Mouse (Mus musculus): ENCODE results near the gene Rnf19b. TPM values are rescaled to one million over a fixed set of nuclear protein-coding genes. Genes with fewer than 3 reads are reported as not detected.

Gene Rnf19b
- total RNA-seq, 1 experiment: 66.7 TPM

DNA sequence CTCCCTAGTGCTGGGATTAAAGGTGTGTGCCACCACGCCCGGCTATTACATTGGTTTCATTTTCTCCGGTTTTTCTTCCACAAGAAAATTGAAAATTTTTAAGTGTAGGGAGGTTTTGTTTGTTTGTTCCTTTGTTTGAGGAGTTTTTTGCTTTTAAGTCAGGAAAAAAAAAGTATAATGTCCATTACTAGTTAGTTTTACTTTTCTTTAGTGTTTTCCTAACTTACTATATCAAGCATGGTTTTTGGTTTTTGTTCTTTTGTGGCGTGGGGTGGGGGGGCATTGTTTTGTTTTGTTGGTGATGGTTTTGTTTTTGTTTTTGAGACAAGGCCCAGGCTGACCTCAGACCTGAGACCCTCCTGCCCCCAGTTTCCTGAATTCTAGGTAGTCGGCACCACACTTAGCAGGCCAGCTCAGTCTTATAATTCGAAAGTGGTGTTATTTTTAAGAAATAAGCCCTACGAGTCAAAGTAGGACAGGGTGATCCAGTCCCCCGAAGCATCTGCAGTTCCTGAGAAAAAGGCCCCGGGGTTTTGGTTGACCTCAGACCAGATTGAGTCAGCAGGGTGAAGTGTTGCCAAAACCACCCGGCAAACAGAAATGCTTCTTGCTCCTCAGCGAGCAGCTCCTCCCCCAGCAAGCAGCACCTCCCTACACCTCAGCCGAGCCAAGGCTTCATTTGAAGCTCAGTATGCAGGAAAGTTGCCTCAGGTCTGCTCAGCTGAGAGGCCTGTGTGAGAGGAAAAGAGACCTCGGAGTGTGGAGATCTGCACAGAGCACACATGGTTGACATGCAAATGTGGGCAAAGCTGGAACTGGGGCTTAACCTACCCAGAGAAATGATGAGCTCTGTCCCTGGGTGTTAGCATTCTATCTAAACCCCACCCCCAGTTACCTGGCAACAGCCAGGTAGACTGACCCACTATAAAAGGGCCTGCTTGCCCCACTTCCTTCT, 23.1 kb upstream of the Rnf19b start:
- Histone ChIP-seq H3K27ac (ENCODE audit: insufficient read depth, low read depth, low read length, poor library complexity, severe bottlenecking) (peak overlapping the region; percentile 17; the same call in 1 of the 2 replicates), H3K9ac (ENCODE audit: insufficient read depth, low read depth, low read length, poor library complexity, severe bottlenecking) (no peak overlapping the region)
- DNase-seq (ENCODE audit: low read depth, low spot score): no peak

GRCm38 (mm10) chr4:129035851-129036445, 22.1 kb upstream of the Rnf19b start:
- Histone ChIP-seq H3K4me1 (ENCODE audit: control insufficient read depth in 2 of 2, insufficient read depth in 2 of 2, low read length in 2 of 2, poor library complexity in 1 of 2) (peaks cover 9 to 25% of the 10 kb centered on the region in 2 experiments; a peak in 3 of 4 replicates), H3K27ac (ENCODE audit: insufficient read depth, low read depth, low read length, poor library complexity, severe bottlenecking) (0 out of 2 replicates have a peak overlapping the region, but pooled peaks have one; percentile 11), H3K36me3 (ENCODE audit: control insufficient read depth, insufficient read depth, low read length, poor library complexity, severe bottlenecking) (no peaks in the 10 kb centered on the region), H3K9me3 (ENCODE audit: control insufficient read depth, insufficient read depth, low read depth, low read length) (no peaks in the 10 kb centered on the region), H3K9ac (ENCODE audit: insufficient read depth, low read depth, low read length, poor library complexity, severe bottlenecking) (no peak overlapping the region), H3K4me3 (ENCODE audit: insufficient read depth in 1 of 2, low read depth in 1 of 2, low read length in 2 of 2, poor library complexity in 1 of 2, severe bottlenecking in 1 of 2) (no peak overlapping the region)
- no peak for TF ChIP-seq HCFC1 (IDR thresholded peaks at IDR 0.05; ENCODE audit: borderline replicate concordance, insufficient read depth, low read length)
- TF ChIP-seq ZC3H11A (IDR thresholded peaks at IDR 0.05; ENCODE audit: borderline replicate concordance, low read depth, low read length): no peak
- TF ChIP-seq CHD2 (IDR thresholded peaks at IDR 0.05; ENCODE audit: low read depth, low read length): no peak
- no peak for TF ChIP-seq MAFK (IDR thresholded peaks at IDR 0.05; ENCODE audit: insufficient read depth, low read depth, low read length)
- TF ChIP-seq ZNF384 (IDR thresholded peaks at IDR 0.05; ENCODE audit: low read depth, low read length): no peak
- in situ Hi-C loops (cut with MboI; ENCODE audit: low sequenced_read_pairs in 2 of 2, unreplicated experiment in 2 of 2): no loop called here
- no peak for DNase-seq (ENCODE audit: low read depth, low spot score)

More for the DNA sequence above, 23.1 kb upstream of the Rnf19b start:
- Histone ChIP-seq H3K4me1 (ENCODE audit: control insufficient read depth in 2 of 2, insufficient read depth in 2 of 2, low read length in 2 of 2, poor library complexity in 1 of 2) (peaks cover 9 to 25% of the 10 kb centered on the region in 2 experiments; a peak in 3 of 4 replicates), H3K4me3 (ENCODE audit: insufficient read depth in 1 of 2, low read depth in 1 of 2, low read length in 2 of 2, poor library complexity in 1 of 2, severe bottlenecking in 1 of 2) (no peak overlapping the region), H3K36me3 (ENCODE audit: control insufficient read depth, insufficient read depth, low read length, poor library complexity, severe bottlenecking) (no peaks in the 10 kb centered on the region), H3K9me3 (ENCODE audit: control insufficient read depth, insufficient read depth, low read depth, low read length) (no peaks in the 10 kb centered on the region)
- in situ Hi-C loops (cut with MboI; ENCODE audit: low sequenced_read_pairs in 2 of 2, unreplicated experiment in 2 of 2): no loop called here
- TF ChIP-seq HCFC1 (IDR thresholded peaks at IDR 0.05; ENCODE audit: borderline replicate concordance, insufficient read depth, low read length) (no peak), MAFK (IDR thresholded peaks at IDR 0.05; ENCODE audit: insufficient read depth, low read depth, low read length) (no peak), CHD2 (IDR thresholded peaks at IDR 0.05; ENCODE audit: low read depth, low read length) (no peak), ZNF384 (IDR thresholded peaks at IDR 0.05; ENCODE audit: low read depth, low read length) (no peak), ZC3H11A (IDR thresholded peaks at IDR 0.05; ENCODE audit: borderline replicate concordance, low read depth, low read length) (no peak)

DNA sequence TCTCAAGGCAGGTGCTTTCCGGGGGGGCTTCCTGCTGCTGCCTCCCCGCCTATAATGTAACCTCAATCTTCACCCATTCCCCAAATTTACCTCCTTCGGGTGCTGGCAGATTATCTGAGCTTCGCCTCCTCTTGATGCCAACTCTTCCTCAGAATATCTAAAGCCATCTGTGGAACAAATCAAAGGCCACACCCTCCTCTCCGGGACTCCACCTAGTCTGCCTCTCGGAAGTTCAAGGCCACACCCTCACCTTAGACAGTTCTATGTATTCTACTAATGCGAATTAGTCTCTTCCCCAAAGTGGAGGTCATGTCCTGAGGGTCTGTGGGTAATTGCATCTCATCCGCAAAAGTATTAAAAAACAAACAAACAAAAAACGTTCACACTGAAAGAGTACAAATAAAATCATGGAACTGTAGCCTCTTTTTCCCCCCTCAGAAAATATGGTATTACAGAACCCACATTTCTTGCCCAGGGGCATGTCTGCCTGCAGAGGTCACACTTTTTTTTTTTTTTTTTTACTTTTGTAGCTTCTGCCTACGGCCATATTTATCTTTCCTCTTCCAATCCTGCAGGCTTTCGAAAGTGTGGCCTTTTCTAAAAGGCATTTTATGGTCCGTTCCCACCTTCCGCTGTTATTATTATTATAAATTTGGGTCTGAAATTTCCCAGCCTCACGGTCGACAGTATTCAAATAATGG, 10.2 kb upstream of the Rnf19b start:
- Histone ChIP-seq H3K9me3 (ENCODE audit: control insufficient read depth, insufficient read depth, low read depth, low read length) (no peaks in the 10 kb centered on the region), H3K36me3 (ENCODE audit: control insufficient read depth, insufficient read depth, low read length, poor library complexity, severe bottlenecking) (no peaks in the 10 kb centered on the region), H3K4me3 (ENCODE audit: insufficient read depth in 1 of 2, low read depth in 1 of 2, low read length in 2 of 2, poor library complexity in 1 of 2, severe bottlenecking in 1 of 2) (peak overlapping the region; percentile 61 to 84), H3K27ac (ENCODE audit: insufficient read depth, low read depth, low read length, poor library complexity, severe bottlenecking) (peak overlapping the region; percentile 40; the same call in 1 of the 2 replicates), H3K9ac (ENCODE audit: insufficient read depth, low read depth, low read length, poor library complexity, severe bottlenecking) (peak overlapping the region; percentile 81; the same call in 1 of the 2 replicates), H3K4me1 (ENCODE audit: control insufficient read depth in 2 of 2, insufficient read depth in 2 of 2, low read length in 2 of 2, poor library complexity in 1 of 2) (peaks cover 8 to 21% of the 10 kb centered on the region in 2 experiments; a peak in 3 of 4 replicates)
- DNase-seq (ENCODE audit: low read depth, low spot score): no peak
- in situ Hi-C loops (cut with MboI; ENCODE audit: low sequenced_read_pairs in 2 of 2, unreplicated experiment in 2 of 2): no loop called here
- TF ChIP-seq MAFK (IDR thresholded peaks at IDR 0.05; ENCODE audit: insufficient read depth, low read depth, low read length) (no peak), ZC3H11A (IDR thresholded peaks at IDR 0.05; ENCODE audit: borderline replicate concordance, low read depth, low read length) (no peak), ZNF384 (IDR thresholded peaks at IDR 0.05; ENCODE audit: low read depth, low read length) (peak; percentile 89), CHD2 (IDR thresholded peaks at IDR 0.05; ENCODE audit: low read depth, low read length) (no peak), HCFC1 (IDR thresholded peaks at IDR 0.05; ENCODE audit: borderline replicate concordance, insufficient read depth, low read length) (no peak)

Data from ES-E14 (cell line).